ENCODE assay signal across 27 mouse cellular contexts in the genomic region with DNA sequence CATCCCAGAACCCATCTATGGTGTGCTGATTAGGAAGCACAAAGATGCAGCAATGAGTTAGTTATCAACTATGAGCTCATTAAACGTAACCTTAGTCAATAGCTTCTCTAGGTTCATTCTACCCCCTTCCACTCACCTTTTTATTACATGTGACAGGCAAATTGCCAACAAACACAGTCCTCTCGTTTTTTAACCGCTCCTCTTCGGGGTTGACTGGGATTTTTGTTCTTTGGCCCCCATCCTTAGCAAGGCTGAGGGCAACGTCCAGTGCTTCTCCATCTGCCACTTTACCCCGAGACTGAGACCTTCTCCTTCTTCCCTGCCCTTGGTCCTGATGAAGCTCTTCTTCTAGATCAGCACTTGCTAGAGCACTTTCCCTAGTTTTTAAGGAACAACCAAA. TPM values are rescaled to one million over a fixed set of nuclear protein-coding genes. Genes with fewer than 3 reads are reported as not detected.
DNase-seq lines count a peak whose midpoint lies in the region; ATAC-seq and TF ChIP-seq lines count a peak whose summit lies in the region.
"Had no signal": no experiment of that assay in that cellular context is flagged by ENCODE, and none has a peak within 500 bp of the region (broad histone marks: within the 10 kb centered on the region; RNA-seq: fewer than 3 reads in every experiment).

No protein-coding gene starts in this region.

- ATAC-seq in kidney, embryonic 14.5 days (ENCODE audit: low FRiP score, low TSS enrichment), result no peak
- ATAC-seq in kidney, embryonic 15.5 days (replicated peaks; ENCODE audit: low FRiP score), result no peak
- ATAC-seq: activated CD4-positive, CD25-positive, alpha-beta regulatory T cell, adult 4 months; forebrain, embryonic 15.5 days had no signal

- DNase-seq in kidney, adult 11 months, result peak; percentile 68
- DNase-seq in kidney, adult 9 months, result peak; percentile 87
- DNase-seq in liver, adult 2 months (ENCODE audit: extremely low read depth, low read depth, low spot score), result peak; percentile 55
- DNase-seq in liver, result no peak
- DNase-seq: adrenal gland, adult 8-10 months; adrenal gland, postnatal 25 days; cerebellum, adult 11-12 months; cerebellum, adult 8-10 months; cerebellum, postnatal 10 days; cerebellum, postnatal 36 days; embryo, embryonic 11 days; gastrocnemius, postnatal 10 days; gastrocnemius, postnatal 36 days; heart, adult 2 months; heart, postnatal 14 days; heart, postnatal 4 days had no signal

- H3K27ac ChIP-seq in kidney, embryonic 14.5 days (ENCODE audit: low read depth, low read length), result no peak overlapping the region
- H3K27ac ChIP-seq in kidney, embryonic 15.5 days, result no peak overlapping the region
- H3K27ac ChIP-seq in liver, adult 2 months (replicated peaks; ENCODE audit: insufficient read depth, low read depth, low read length), result no peak overlapping the region
- H3K27ac ChIP-seq: embryonic facial prominence, embryonic 10.5 days; embryonic facial prominence, embryonic 13.5 days; forebrain, embryonic 12.5 days; forebrain, embryonic 15.5 days; heart, adult 2 months; heart, embryonic 10.5 days; heart, embryonic 13.5 days; hindbrain, embryonic 14.5 days had no signal

- TF ChIP-seq CTCF in liver, adult 2 months (IDR thresholded peaks at IDR 0.05; ENCODE audit: low read depth, low read length), result no peak

- H3K9me3 ChIP-seq in kidney, embryonic 14.5 days (ENCODE audit: control insufficient read depth, low read length), result no peaks in the 10 kb centered on the region
- H3K9me3 ChIP-seq in kidney, embryonic 15.5 days (replicated peaks), result no peaks in the 10 kb centered on the region
- H3K9me3 ChIP-seq: embryonic facial prominence, embryonic 10.5 days; embryonic facial prominence, embryonic 13.5 days; forebrain, embryonic 12.5 days; forebrain, embryonic 15.5 days; heart, embryonic 10.5 days; heart, embryonic 13.5 days had no signal

- H3K4me1 ChIP-seq in kidney, embryonic 14.5 days (ENCODE audit: control insufficient read depth, insufficient read depth, low read length), result peaks cover 5% of the 10 kb centered on the region; the same call in 1 of the 2 replicates
- H3K4me1 ChIP-seq in kidney, embryonic 15.5 days, result peaks cover 4% of the 10 kb centered on the region
- peaks cover 8% of the 10 kb centered on the region for H3K4me1 ChIP-seq in liver, adult 2 months (ENCODE audit: control insufficient read depth, insufficient read depth, low read length)

- peaks cover 64% of the 10 kb centered on the region for H3K36me3 ChIP-seq in kidney, embryonic 14.5 days (ENCODE audit: control insufficient read depth, insufficient read depth, low read length)
- H3K36me3 ChIP-seq in kidney, embryonic 15.5 days, result peaks cover 84% of the 10 kb centered on the region
- peaks cover 18% of the 10 kb centered on the region; the same call in 1 of the 2 replicates for H3K36me3 ChIP-seq in liver, adult 2 months (ENCODE audit: control insufficient read depth, insufficient read depth, low read length)

- H3K4me3 ChIP-seq in kidney, embryonic 14.5 days (ENCODE audit: low read length), result no peak overlapping the region
- no peak overlapping the region for H3K4me3 ChIP-seq in kidney, embryonic 15.5 days (replicated peaks)
- no peak overlapping the region for H3K4me3 ChIP-seq in liver, adult 2 months (ENCODE audit: insufficient read depth, low read depth, low read length)
- H3K4me3 ChIP-seq: embryonic facial prominence, embryonic 10.5 days; embryonic facial prominence, embryonic 13.5 days; erythroblast, embryonic 14.5 days; forebrain, embryonic 12.5 days; forebrain, embryonic 15.5 days; heart, adult 2 months; heart, embryonic 10.5 days; heart, embryonic 13.5 days had no signal

- no peak overlapping the region for H3K9ac ChIP-seq in kidney, embryonic 14.5 days (ENCODE audit: low read depth, low read length)
- no peak overlapping the region for H3K9ac ChIP-seq in kidney, embryonic 15.5 days
- no peak overlapping the region for H3K9ac ChIP-seq in liver, adult 2 months (ENCODE audit: low read depth, low read length)
- H3K9ac ChIP-seq: embryonic facial prominence, embryonic 13.5 days; forebrain, embryonic 12.5 days; forebrain, embryonic 15.5 days; heart, embryonic 13.5 days; hindbrain, embryonic 14.5 days had no signal

- no peak overlapping the region for H3K4me2 ChIP-seq in kidney, embryonic 14.5 days (replicated peaks; ENCODE audit: low read depth, low read length)
- no peak overlapping the region for H3K4me2 ChIP-seq in kidney, embryonic 15.5 days
- H3K4me2 ChIP-seq: embryonic facial prominence, embryonic 13.5 days; forebrain, embryonic 12.5 days; forebrain, embryonic 15.5 days; heart, embryonic 13.5 days; hindbrain, embryonic 14.5 days had no signal

- 60% methylated on average over 6 of the region's 6 CpGs for WGBS in kidney, embryonic 14.5 days
- 55% methylated on average over 6 of the region's 6 CpGs for WGBS in kidney, embryonic 15.5 days
- 25% methylated on average over 6 of the region's 6 CpGs for WGBS in liver, adult 2 months

- peaks cover 6% of the 10 kb centered on the region; the same call in 1 of the 2 replicates for H3K79me2 ChIP-seq in liver, adult 2 months (ENCODE audit: control insufficient read depth, insufficient read depth, low read length)

- H3K27me3 ChIP-seq in kidney, embryonic 14.5 days (ENCODE audit: control insufficient read depth, insufficient read depth, low read length), result no peaks in the 10 kb centered on the region
- H3K27me3 ChIP-seq in kidney, embryonic 15.5 days, result no peaks in the 10 kb centered on the region
- H3K27me3 ChIP-seq in liver, adult 2 months (ENCODE audit: control insufficient read depth, insufficient read depth, low read length), result no peaks in the 10 kb centered on the region
- H3K27me3 ChIP-seq: embryonic facial prominence, embryonic 13.5 days; forebrain, embryonic 12.5 days; forebrain, embryonic 15.5 days; heart, embryonic 13.5 days had no signal

- TF ChIP-seq POLR2A in liver, adult 2 months (IDR thresholded peaks at IDR 0.05; ENCODE audit: extremely low read depth, insufficient read depth, low read length), result no peak

RNA-seq across cellular contexts. Expression of a gene that starts 5.6 kb away (rescaled TPM):
- 28.7 and 33.0 TPM in 2 replicates for polyA plus RNA-seq in kidney, embryonic 14.5 days (2014; fragmentation: Nextera tagmentation; extraction: Ambion mirVana)
- polyA plus RNA-seq in kidney, embryonic 15.5 days (2015; fragmentation: Nextera tagmentation; extraction: Ambion mirVana), result 23.5 and 26.0 TPM in 2 replicates
- total RNA-seq in liver, adult 2 months (2014; rRNA removed), result 4.8 and 6.4 TPM in 2 replicates
- polyA plus RNA-seq in liver, adult 2 months (2012; rRNA removed), result 1.5 and 1.9 TPM in 2 replicates

RNA-seq across cellular contexts. Expression of a gene that starts 19.6 kb away (rescaled TPM):
- polyA plus RNA-seq in kidney, embryonic 14.5 days (2014; fragmentation: Nextera tagmentation; extraction: Ambion mirVana), result 262 and 292 TPM in 2 replicates
- 244 and 246 TPM in 2 replicates for polyA plus RNA-seq in kidney, embryonic 15.5 days (2015; fragmentation: Nextera tagmentation; extraction: Ambion mirVana)
- total RNA-seq in liver, adult 2 months (2014; rRNA removed), result 22.6 and 57.1 TPM in 2 replicates
- polyA plus RNA-seq in liver, adult 2 months (2012; rRNA removed), result 233 and 251 TPM in 2 replicates
